Mouse (Mus musculus) mesoderm, embryonic 11.5 days (tissue): ENCODE measurements around the gene Irf4.
A peak's percentile ranks its signal among the peaks of the same experiment; 100 is the strongest.

Experiments
- DNase-seq: peaks from one replicate; pipeline ENCODE4 v3.0.0-alpha.2; 2012; ENCODE audit warnings: low read depth, low spot score

The Irf4 gene

GRCm38 (mm10) chr13:30749021-30749556, at the start of gene Irf4:
Gene Irf4, plus strand, starts transcription at chr13:30749226.
- DNase-seq: peak; percentile 19

DNA sequence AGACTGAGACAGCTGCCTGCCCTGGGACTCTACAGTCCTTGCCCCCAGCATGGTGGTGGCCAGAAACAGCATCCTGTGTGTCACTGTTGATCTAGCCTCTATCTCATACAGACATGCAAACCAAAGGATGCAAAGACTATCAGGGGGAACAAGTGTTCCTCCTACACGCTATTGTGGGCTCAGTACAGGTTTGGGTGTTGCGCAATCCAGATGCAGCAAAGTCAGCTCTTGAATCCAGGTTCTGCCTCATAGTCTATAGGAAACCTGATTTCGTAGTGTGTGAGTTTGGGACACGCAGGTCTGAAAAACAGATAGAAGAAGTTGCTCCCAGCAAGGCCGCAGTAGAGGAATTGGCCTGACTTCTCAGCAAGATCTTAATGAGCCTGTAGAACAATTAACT, 46.3 kb upstream of the Irf4 start:
- DNase-seq: no peak

- no peak for DNase-seq
These were observed 44.6 kb upstream of the Irf4 start for GRCm38 (mm10) chr13:30704246-30705095.

DNA sequence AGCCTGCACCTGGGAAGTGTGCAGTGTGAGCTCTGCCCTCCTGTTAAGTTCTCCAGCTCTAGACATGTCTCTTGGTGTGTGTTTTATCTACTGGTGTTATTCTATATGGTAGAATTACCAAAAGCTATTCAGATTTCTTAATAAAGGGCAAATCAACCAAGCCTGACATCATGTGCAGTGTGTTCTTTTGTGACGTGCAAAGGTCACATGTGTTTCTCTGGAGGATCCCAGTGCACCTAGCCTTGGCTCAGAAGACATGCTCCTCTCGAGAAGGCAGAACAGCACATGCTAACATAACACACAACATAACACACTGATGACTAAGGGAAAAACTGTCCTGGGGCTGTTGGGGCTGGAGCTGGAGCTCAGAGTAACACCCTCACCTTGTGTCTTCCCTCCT, 38.0 kb upstream of the Irf4 start:
- DNase-seq: no peak

- no peak for DNase-seq
These were observed 37.3 kb upstream of the Irf4 start for GRCm38 (mm10) chr13:30711711-30712110.

DNA sequence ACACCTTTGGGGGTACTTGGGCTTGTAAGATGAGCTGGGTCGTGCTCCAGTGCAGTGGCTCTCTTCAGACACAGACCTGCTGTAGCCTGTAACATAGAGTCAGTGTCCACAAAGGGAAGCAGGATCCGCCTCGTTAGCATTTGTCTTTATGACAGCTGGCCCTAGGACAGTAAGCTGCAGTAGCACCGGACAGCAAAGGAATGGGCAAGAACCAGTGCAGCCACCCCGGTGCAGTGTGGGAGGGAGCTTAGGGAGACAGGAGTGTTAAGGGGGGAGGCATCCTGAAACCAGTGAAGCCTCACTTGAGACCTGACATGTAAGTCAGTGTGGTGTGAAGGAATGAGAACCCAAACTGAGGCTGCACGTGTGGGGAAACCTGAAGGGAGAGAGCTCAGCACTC, 36.7 kb upstream of the Irf4 start:
- no peak for DNase-seq

DNA sequence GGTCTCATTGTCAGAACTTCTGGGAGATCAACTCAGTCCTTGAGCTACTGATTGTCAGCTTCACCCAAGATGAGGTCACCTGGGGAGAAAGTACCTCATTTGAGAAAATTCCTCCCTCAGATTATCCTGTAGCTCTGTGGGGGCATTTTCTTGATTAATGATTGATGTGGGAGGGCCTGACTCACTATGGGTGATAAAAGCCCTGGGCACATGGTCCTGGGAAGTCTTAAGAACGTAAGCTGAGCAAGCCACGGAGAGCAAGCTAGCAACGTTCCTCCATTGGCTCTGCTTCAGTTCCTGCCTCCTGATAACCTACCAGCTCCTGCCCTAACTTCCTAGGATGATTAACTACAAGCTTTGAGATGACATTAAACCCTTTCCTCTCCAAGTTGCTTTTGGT, 35.4 kb upstream of the Irf4 start:
- no peak for DNase-seq

DNA sequence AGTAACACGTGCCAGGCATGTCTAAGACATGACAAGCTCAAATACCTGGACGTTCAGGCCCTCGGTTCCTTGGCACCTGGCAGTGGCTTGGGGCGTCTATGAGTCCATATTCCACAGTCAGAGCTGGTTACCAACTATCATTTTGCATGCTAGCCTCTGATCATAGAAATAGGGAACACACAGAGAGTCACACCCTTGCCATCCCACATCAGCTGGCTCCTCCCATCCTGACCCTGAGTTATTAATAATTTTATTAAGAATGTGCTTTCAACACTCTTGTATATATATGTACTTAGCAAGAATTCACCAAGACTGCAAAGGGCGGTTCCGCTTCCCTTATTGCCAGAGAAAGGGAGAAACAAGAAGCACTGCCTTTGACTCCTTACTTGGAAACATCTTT, 34.5 kb upstream of the Irf4 start:
- DNase-seq: no peak

- no peak for DNase-seq
These were observed 34.0 kb upstream of the Irf4 start for GRCm38 (mm10) chr13:30715060-30715459.

- no peak for DNase-seq
These were observed 33.5 kb upstream of the Irf4 start for GRCm38 (mm10) chr13:30715573-30715972.

- DNase-seq: no peak
These were observed 32.4 kb upstream of the Irf4 start for GRCm38 (mm10) chr13:30716611-30717010.

GRCm38 (mm10) chr13:30722601-30723000, 26.4 kb upstream of the Irf4 start:
- DNase-seq: peak; percentile 40

GRCm38 (mm10) chr13:30723258-30723657, 25.8 kb upstream of the Irf4 start:
- peak; percentile 13 for DNase-seq

- no peak for DNase-seq
These were observed 25.2 kb upstream of the Irf4 start for GRCm38 (mm10) chr13:30723858-30724257.

GRCm38 (mm10) chr13:30724691-30725271, 24.2 kb upstream of the Irf4 start:
- DNase-seq: no peak

DNA sequence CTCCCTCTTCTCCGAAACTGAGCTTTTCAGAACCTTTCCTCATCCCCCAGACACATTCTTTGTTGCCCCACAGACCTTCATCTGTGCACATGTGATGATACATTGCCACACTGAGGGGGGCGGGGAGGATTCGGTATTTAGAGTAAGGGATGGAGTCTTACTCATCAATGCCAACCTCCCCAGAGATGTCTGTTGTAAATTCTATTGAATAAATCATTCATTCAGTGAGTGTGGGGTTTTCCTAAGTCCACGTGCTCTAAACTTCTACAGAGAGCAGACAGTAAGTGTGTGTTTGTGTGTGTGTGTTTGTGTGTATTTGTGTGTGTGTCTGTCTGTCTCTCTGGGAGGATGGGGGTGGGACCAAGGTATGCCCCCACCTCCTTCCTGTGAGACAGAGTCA, 22.1 kb upstream of the Irf4 start:
- no peak for DNase-seq

DNA sequence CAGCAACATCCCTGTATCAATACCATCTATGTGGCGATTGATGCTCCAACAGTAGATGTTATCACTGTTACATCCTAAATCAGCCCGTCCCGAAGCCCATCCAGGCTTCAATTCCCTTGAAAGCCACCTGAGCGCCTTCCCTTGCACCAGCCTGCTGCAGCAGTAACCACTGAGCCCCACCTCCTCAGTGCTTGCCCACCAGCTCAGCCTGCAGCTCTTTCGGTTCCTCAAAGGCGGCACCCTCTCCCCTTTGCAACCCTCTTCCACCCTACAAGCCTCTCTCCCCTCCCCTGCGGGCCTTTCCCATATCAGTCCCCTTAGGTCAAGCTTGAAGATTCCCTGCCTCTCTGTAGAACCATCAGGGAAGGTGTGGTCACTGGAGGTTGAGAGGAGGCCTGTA, 20.9 kb upstream of the Irf4 start:
- DNase-seq: no peak

DNA sequence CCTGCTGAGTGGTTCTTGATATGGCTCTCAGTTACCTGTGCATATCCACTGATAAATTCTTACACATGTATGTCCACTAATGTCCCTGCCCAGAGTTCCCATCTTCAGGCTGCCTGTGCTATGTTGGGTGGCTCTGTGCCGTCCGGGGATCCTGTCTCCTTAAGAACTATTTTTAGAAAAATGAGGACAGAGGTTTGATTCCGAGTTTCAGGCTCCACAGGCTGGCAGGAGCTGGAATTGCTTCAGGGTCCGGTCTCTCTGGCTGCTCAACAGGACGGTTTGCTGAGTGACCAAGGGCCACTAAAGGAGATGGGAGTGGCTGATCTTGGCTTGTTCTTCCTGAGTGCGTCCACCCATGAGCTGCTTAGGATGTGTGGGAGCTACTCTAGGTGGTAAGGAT, 19.8 kb upstream of the Irf4 start:
- no peak for DNase-seq

GRCm38 (mm10) chr13:30730104-30730793, 18.8 kb upstream of the Irf4 start:
- DNase-seq: no peak

DNA sequence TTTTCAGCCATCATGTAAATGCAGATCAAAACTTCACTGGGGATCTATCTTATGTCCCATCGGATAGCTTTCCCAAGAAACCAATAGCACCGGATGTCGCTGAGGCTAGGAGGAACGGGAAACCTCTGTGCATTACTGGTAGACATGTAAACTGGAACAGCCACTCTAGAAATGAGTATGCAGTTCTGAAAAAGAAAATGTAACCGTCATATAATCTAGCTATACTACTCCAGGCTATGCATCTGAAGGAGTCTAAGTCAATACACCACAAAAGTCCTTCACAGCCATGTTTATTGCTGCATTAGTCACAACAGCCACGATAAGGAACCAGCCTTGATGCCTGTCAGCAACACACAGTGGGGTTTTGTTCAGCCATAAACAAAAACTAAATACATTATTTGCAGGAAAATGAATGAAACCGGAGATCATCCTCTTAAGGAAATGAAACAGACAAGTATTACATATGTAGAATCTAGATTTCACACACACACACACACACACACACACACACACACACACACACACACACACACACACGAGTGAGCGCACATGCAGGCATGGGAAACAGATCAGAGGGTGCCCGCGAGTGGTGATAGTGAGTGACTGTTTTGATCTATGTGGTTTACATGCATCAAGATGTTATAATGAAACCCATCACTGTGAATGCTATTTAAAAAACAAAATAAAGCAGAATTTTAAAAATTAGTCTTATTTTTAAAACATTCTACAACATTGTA, 16.1 kb upstream of the Irf4 start:
- no peak for DNase-seq

DNA sequence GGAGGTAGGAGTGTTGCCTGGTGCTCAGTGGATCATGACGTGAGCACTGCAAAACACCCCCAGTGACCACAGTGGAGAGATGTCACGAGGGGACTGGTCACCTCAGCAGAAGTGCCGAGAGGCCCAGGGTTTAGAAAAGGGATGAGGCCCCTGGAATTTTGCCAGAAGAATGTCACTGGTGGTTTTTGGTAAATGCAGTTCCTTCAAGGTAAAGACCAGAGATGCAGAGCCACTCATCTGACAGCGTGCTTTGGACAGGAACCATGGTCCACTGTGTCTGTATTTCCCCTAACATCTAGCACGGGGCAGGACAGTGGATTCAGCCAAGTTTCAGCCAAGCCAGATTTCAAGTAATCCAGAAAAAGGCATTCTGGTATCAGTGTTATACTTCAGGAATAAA, 12.3 kb upstream of the Irf4 start:
- no peak for DNase-seq

DNA sequence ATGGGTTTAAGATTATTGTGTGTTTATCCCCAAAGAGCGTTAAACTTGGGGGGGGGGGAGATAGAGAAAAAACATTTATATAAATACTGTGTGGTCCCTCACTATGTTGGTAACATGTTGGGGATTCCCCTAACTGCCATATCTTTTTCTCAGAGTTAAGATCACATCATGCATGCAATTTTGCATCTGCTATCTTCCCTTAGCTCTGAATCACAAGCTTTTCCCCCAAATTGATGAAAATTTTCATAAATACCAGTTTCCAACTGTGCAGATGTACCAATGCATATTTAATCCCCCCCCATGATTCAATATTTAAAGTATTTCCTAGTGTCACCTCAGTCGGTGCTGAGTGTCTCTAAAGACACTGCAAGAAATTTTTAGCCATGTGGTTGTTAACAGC, 11.8 kb upstream of the Irf4 start:
- DNase-seq: no peak
